Mouse (Mus musculus) liver, embryonic 14.5 days (tissue): ENCODE data around the gene Unc93b1.

Experiments
- CTCF ChIP-seq: IDR thresholded peaks from 2 replicates; pipeline ENCODE4 v1.5.1; 2016; ENCODE audit warnings: antibody characterized with exemption, low read depth, control low read depth
- EP300 ChIP-seq: IDR thresholded peaks from 2 replicates; pipeline ENCODE4 v1.6.1; 2016; ENCODE audit warnings: antibody characterized with exemption, low read depth

DNA sequence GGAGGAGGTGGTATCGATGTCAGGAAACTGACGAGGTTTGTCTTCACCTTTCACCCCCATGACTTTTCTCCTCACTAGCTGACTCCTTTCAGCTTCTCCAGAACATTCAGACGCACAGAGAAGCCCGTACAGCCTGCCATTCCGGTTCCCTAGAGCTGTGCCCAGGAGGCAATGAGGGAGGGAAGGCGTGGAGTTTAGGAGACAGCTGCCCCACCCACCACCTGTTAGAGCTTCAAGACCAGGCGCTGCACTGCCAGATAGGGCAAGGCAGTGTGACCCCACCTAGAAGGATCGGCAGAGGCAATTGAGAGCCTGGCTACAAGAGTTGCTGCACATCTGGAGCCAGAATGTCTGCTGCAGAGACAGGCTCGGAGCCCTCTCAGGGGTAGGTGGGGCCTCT lies 37.2 kb downstream of the Unc93b1 start, which contains the start of gene Aldh3b2:
- TF ChIP-seq EP300 (no peak), CTCF (no peak)
